Mouse (Mus musculus) layer of hippocampus, postnatal 10 days (tissue): ENCODE measurements around the gene Lpar2. TPM values are rescaled to one million over a fixed set of nuclear protein-coding genes. Genes with fewer than 3 reads are reported as not detected.

Experiments used
- DNase-seq, 2 experiments: peaks; one replicate each; pipeline ENCODE4 v3.0.0; 2021; ENCODE audit warnings: low spot score in 2 of 2
- long read RNA-seq: library from polyadenylated mRNA; stranded (forward); transcript quantifications from one replicate; pipeline ENCODE4 v2.0.0, GENCODE M21; 2023
- total RNA-seq, 2 experiments: library from RNA; stranded (reverse); gene quantifications; 2 replicates each; pipeline ENCODE4 v1.2.3; 2021

The Lpar2 gene
- total RNA-seq: 1 to 10 TPM; 1.7 to 1.9 TPM
- long read RNA-seq, partial matches to known transcripts: 1 of 1 reads
- long read RNA-seq, other reads (novel, unspliced or antisense): 0 of 1 reads

- DNase-seq: peak; percentile 37 to 54
These were observed at the start of gene Lpar2 for GRCm38 (mm10) chr8:69822386-69823191. Gene Lpar2, plus strand, starts transcription at chr8:69822429.

- DNase-seq: peak; percentile 85 to 90
These were observed 47.6 kb upstream of the Lpar2 start, which contains the start of gene Gm20422 for GRCm38 (mm10) chr8:69774503-69775148. Gene Gm20422, minus strand, starts transcription at chr8:69774886.

GRCm38 (mm10) chr8:69775149-69775534, 47.1 kb upstream of the Lpar2 start:
- DNase-seq: no peak

GRCm38 (mm10) chr8:69777111-69777510, 45.1 kb upstream of the Lpar2 start:
- DNase-seq: no peak

GRCm38 (mm10) chr8:69789105-69789504, 33.1 kb upstream of the Lpar2 start:
- DNase-seq: no peak

GRCm38 (mm10) chr8:69789731-69790130, 32.5 kb upstream of the Lpar2 start:
- no peak for DNase-seq

GRCm38 (mm10) chr8:69790364-69790763, 31.9 kb upstream of the Lpar2 start:
- DNase-seq: no peak

GRCm38 (mm10) chr8:69790773-69791367, 31.4 kb upstream of the Lpar2 start, which contains the start of the genes Atp13a1 and Zfp866:
Gene Atp13a1, plus strand, starts transcription at chr8:69791163.
Gene Zfp866, minus strand, starts transcription at chr8:69791178.
- peak; percentile 88 to 89 for DNase-seq

- peak in 1 of 2 experiments; percentile 33 for DNase-seq
These were observed 30.7 kb upstream of the Lpar2 start for GRCm38 (mm10) chr8:69791415-69792068.

GRCm38 (mm10) chr8:69793666-69794065, 28.6 kb upstream of the Lpar2 start:
- DNase-seq: peak in 1 of 2 experiments; percentile 7

GRCm38 (mm10) chr8:69794096-69794495, 28.1 kb upstream of the Lpar2 start:
- peak in 1 of 2 experiments; percentile 7 for DNase-seq

- peak in 1 of 2 experiments; percentile 7 for DNase-seq
These were observed 27.3 kb upstream of the Lpar2 start for GRCm38 (mm10) chr8:69794901-69795300.

GRCm38 (mm10) chr8:69796721-69797345, 25.4 kb upstream of the Lpar2 start:
- peak in 1 of 2 experiments; percentile 7 for DNase-seq

- peak in 1 of 2 experiments; percentile 6 for DNase-seq
These were observed 24.6 kb upstream of the Lpar2 start for GRCm38 (mm10) chr8:69797661-69798060.

GRCm38 (mm10) chr8:69799261-69799660, 23.0 kb upstream of the Lpar2 start:
- peak in 1 of 2 experiments; percentile 9 for DNase-seq

- peak in 1 of 2 experiments; percentile 5 for DNase-seq
These were observed 22.3 kb upstream of the Lpar2 start for GRCm38 (mm10) chr8:69799946-69800345.

- no peak for DNase-seq
These were observed 20.4 kb upstream of the Lpar2 start for GRCm38 (mm10) chr8:69801796-69802195.

- peak in 1 of 2 experiments; percentile 2 for DNase-seq
These were observed 20.0 kb upstream of the Lpar2 start for GRCm38 (mm10) chr8:69802216-69802615.

GRCm38 (mm10) chr8:69803366-69803765, 18.9 kb upstream of the Lpar2 start:
- DNase-seq: peak; percentile 2 to 10

- DNase-seq: peak; percentile 1 to 5
These were observed 17.7 kb upstream of the Lpar2 start for GRCm38 (mm10) chr8:69804537-69804936.
